In the genomic region with DNA sequence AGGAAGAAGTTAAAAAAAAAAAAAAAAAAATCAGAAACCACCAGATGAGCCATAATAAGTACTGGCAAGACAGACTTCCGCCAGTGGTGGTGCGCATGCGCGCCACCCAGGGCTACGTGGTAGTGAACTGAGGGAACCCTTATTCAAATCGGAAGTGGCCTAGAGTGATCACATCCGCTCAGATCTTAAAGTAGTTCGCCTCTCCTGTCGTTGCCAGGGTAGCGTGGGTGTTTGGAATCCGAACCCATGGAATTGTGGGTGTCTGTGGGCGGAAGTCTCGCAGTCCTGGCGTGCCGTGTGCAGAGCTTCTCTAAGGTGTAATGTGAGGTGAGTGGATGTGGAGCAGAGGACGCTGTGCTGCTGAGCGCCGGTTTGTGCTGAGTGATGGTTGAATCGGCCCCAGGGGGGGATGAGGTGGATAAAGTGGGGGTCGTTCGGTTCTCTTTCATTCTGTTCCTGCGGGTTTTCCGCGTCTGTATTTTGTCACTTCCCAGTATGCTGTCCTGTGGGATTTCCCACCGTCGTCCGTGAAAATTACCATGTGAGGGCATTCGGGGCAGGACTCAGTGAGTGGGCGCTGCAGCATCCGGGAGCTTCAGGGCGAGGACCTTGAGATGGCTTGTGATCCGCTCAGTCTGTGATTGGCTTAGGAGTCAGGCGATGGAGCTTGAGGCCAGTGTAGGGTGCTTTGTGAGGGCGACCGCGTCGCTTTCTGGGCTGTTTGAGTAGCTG, we compare ENCODE assay signal across 7 mouse cellular contexts. TPM values are rescaled to one million over a fixed set of nuclear protein-coding genes. Genes with fewer than 3 reads are reported as not detected.
A peak's percentile ranks its signal among the peaks of the same experiment; 100 is the strongest.
DNase-seq lines count a peak whose midpoint lies in the region; ATAC-seq lines count a peak whose summit lies in the region.

A gene (plus strand): TSS at position 171 of the 732 bp plus-strand sequence.

- under 1% methylated on average over 37 of the region's 37 CpGs for WGBS in embryonic facial prominence, embryonic 11.5 days
- under 1% methylated on average over 37 of the region's 37 CpGs for WGBS in limb, embryonic 10.5 days
- under 1% methylated on average over 37 of the region's 37 CpGs for WGBS in midbrain, embryonic 13.5 days

- DNase-seq in adrenal gland, postnatal 14 days: peak; percentile 94
- DNase-seq in embryonic facial prominence, embryonic 11.5 days (ENCODE audit: low spot score): peak; percentile 96
- DNase-seq in kidney, adult 11 months: peak; percentile 96
- DNase-seq in limb, embryonic 10.5 days (ENCODE audit: low spot score): peak; percentile 89
- DNase-seq in spleen, adult 12 weeks (ENCODE audit: low spot score): peak; percentile 74

- H3K9ac ChIP-seq in embryonic facial prominence, embryonic 11.5 days (replicated peaks; ENCODE audit: low read length): peak within 1 kb of the TSS; percentile 80
- peak within 1 kb of the TSS; percentile 89 for H3K9ac ChIP-seq in midbrain, embryonic 13.5 days (replicated peaks)

- H3K4me2 ChIP-seq in embryonic facial prominence, embryonic 11.5 days (ENCODE audit: low read depth, low read length): peak within 1 kb of the TSS; percentile 62
- H3K4me2 ChIP-seq in midbrain, embryonic 13.5 days (replicated peaks): peak within 1 kb of the TSS; percentile 80

- H3K4me3 ChIP-seq in embryonic facial prominence, embryonic 11.5 days (ENCODE audit: low read depth, low read length): peak within 1 kb of the TSS; percentile 74
- H3K4me3 ChIP-seq in limb, embryonic 10.5 days: peak within 1 kb of the TSS; percentile 73
- H3K4me3 ChIP-seq in midbrain, embryonic 13.5 days (replicated peaks): peak within 1 kb of the TSS; percentile 77

- peak within 1 kb of the TSS; percentile 72 for H3K27ac ChIP-seq in embryonic facial prominence, embryonic 11.5 days (replicated peaks; ENCODE audit: low read depth, low read length)
- peak within 1 kb of the TSS; percentile 89 for H3K27ac ChIP-seq in limb, embryonic 10.5 days
- peak within 1 kb of the TSS; percentile 91 for H3K27ac ChIP-seq in midbrain, embryonic 13.5 days

- H3K4me1 ChIP-seq in embryonic facial prominence, embryonic 11.5 days (ENCODE audit: control insufficient read depth, insufficient read depth, low read length): no peaks in the 10 kb centered on the region
- peaks cover 12% of the 10 kb centered on the region for H3K4me1 ChIP-seq in limb, embryonic 10.5 days
- H3K4me1 ChIP-seq in midbrain, embryonic 13.5 days (replicated peaks): peaks cover 30% of the 10 kb centered on the region

- H3K36me3 ChIP-seq in embryonic facial prominence, embryonic 11.5 days (replicated peaks; ENCODE audit: control insufficient read depth, insufficient read depth, low read depth, low read length): peaks cover 3% of the 10 kb centered on the region
- peaks cover 34% of the 10 kb centered on the region for H3K36me3 ChIP-seq in limb, embryonic 10.5 days
- H3K36me3 ChIP-seq in midbrain, embryonic 13.5 days: peaks cover 20% of the 10 kb centered on the region

- peak; percentile 96 for ATAC-seq in embryonic facial prominence, embryonic 11.5 days (replicated peaks; ENCODE audit: insufficient number of reproducible peaks, low FRiP score, low TSS enrichment, low read depth)
- peak; percentile 96 for ATAC-seq in granulocyte monocyte progenitor cell, adult 5-6 weeks (replicated peaks; ENCODE audit: poor library complexity, severe bottlenecking)
- peak; percentile 99 for ATAC-seq in midbrain, embryonic 13.5 days

- H3K27me3 ChIP-seq in embryonic facial prominence, embryonic 11.5 days (ENCODE audit: control insufficient read depth, insufficient read depth, low read length): no peaks in the 10 kb centered on the region
- no peaks in the 10 kb centered on the region for H3K27me3 ChIP-seq in limb, embryonic 10.5 days (ENCODE audit: low read depth, poor library complexity, severe bottlenecking)
- no peaks in the 10 kb centered on the region for H3K27me3 ChIP-seq in midbrain, embryonic 13.5 days

- no peaks in the 10 kb centered on the region for H3K9me3 ChIP-seq in embryonic facial prominence, embryonic 11.5 days (replicated peaks; ENCODE audit: control insufficient read depth, low read length)
- H3K9me3 ChIP-seq in limb, embryonic 10.5 days (replicated peaks): no peaks in the 10 kb centered on the region
- no peaks in the 10 kb centered on the region for H3K9me3 ChIP-seq in midbrain, embryonic 13.5 days

RNA-seq across cellular contexts. Expression of the gene that starts here (rescaled TPM):
- total RNA-seq in adrenal gland, postnatal 14 days (2021): 11.9 and 16.9 TPM in 2 replicates
- 19.3 and 19.6 TPM in 2 replicates for polyA plus RNA-seq in embryonic facial prominence, embryonic 11.5 days (2014; fragmentation: Nextera tagmentation; extraction: Ambion mirVana)
- total RNA-seq in granulocyte monocyte progenitor cell, adult 5-6 weeks (2014; fragmentation: Nextera tagmentation): 9.9 and 19.2 TPM in 2 replicates
- 7.8 and 10.8 TPM in 2 replicates for total RNA-seq in granulocyte monocyte progenitor cell, adult 5-6 weeks (2017)
- 13.3 and 15.4 TPM in 2 replicates for polyA plus RNA-seq in limb, embryonic 10.5 days (2016; fragmentation: Nextera tagmentation; extraction: Ambion mirVana)
- polyA plus RNA-seq in midbrain, embryonic 13.5 days (2015; fragmentation: Nextera tagmentation; extraction: Ambion mirVana): 16.4 and 17.7 TPM in 2 replicates

Comparison
In these comparisons a context has a peak if more than half of its experiments do, and no peak if none do; other contexts are left out.
1. Peak in every context shown above with its lines: DNase-seq, ATAC-seq, H3K4me3 ChIP-seq and H3K27ac ChIP-seq.